Mouse (Mus musculus): ENCODE results near the gene Cdk9. TPM values are rescaled to one million over a fixed set of nuclear protein-coding genes. Genes with fewer than 3 reads are reported as not detected.

The Cdk9 gene
- polyA plus RNA-seq, 1 experiment from 2014 or later: 88.0 TPM

DNA sequence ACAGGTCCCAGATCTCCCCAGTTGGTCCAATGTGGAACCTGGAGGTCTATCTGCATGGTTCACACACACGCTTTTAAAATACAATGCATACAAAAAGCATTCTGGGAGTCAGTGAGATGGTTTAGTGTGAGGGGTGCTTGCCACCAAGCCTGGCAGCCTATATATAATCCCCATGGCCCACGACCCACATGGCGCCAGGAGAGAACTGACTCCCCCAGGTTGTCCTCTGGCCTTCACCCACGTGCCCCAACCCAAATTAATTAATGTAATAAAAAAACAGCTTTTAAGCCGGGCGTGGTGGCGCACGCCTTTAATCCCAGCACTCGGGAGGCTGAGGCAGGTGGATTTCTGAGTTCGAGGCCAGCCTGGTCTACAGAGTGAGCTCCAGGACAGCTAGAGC lies 29.2 kb downstream of the Cdk9 start:
- H3K27ac ChIP-seq (replicated peaks): no peak overlapping the region
- 89% methylated on average over 10 of the region's 10 CpGs for WGBS
- H3K4me1 ChIP-seq: no peaks in the 10 kb centered on the region
- no peak for ATAC-seq (replicated peaks)
- peaks cover 28% of the 10 kb centered on the region; the same call in 1 of the 2 replicates for H3K36me3 ChIP-seq
- no peaks in the 10 kb centered on the region for H3K27me3 ChIP-seq
- no peak overlapping the region for H3K4me3 ChIP-seq
- H3K4me2 ChIP-seq (replicated peaks): no peak overlapping the region
- no peak overlapping the region for H3K9ac ChIP-seq (replicated peaks)
- no peaks in the 10 kb centered on the region for H3K9me3 ChIP-seq

DNA sequence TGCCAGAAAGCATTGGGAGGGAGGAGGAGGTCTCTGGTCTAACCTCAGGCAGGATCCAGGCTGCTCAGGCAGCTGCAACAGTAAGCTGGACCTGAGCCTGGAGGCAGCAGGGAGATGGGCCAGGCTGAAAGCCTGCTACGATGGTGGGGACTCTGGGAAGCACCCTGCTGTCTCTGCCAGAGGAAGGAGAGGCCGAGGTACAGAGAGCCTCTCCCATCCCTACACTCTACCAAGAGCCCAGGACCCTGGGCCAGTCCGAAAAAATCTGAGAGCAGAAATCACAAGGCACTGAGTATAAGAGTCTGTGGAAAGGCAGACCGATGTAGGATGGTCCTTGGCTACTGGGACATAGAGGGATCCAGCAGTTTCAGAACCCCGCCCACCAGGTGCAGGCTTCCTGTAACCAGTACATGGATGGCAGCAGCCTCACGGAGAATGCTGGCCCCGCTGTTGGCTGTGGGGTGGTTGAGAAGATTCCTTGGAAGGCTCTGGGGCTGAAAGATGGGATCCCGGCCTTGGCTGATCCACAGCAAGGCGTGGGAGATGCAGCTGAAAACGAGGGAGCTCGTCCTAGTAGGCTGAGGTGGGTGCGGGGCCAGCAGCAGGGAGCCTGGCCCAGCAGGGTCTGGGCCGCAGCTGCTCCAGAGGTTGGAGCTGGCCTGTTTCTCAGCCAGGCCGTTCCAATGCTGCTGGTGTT lies 30.0 kb downstream of the Cdk9 start:
- Histone ChIP-seq H3K4me2 (replicated peaks) (no peak overlapping the region), H3K27ac (replicated peaks) (no peak overlapping the region), H3K36me3 (peaks cover 28% of the 10 kb centered on the region; the same call in 1 of the 2 replicates), H3K27me3 (no peaks in the 10 kb centered on the region), H3K4me3 (no peak overlapping the region), H3K9ac (replicated peaks) (no peak overlapping the region), H3K4me1 (no peaks in the 10 kb centered on the region), H3K9me3 (no peaks in the 10 kb centered on the region)
- WGBS: 78% methylated on average over 14 of the region's 14 CpGs
- ATAC-seq (replicated peaks): no peak

DNA sequence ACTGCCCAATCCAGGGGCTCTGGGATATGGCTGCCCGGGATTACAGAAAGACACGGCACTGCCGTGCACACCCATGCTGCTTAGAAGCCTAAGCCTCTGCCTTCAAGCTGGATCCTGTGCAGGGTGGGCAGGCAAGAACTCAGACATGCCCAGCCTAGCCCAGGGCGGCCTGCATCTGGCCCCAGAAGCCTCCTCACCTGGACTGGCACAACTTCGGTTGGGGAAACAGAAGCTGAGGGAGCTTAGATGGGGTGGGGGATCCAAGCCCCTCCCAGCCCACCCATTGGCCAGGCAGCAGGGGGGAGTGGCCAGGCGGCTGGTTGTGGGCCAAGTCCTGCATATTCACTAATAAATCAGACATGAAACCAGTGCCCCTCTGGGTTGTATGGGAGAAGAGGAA lies 31.1 kb downstream of the Cdk9 start:
- peaks cover 23% of the 10 kb centered on the region; the same call in 1 of the 2 replicates for H3K36me3 ChIP-seq
- no peak for ATAC-seq (replicated peaks)
- WGBS: 69% methylated on average over 6 of the region's 6 CpGs
- H3K27me3 ChIP-seq: no peaks in the 10 kb centered on the region
- no peaks in the 10 kb centered on the region for H3K9me3 ChIP-seq
- H3K4me2 ChIP-seq (replicated peaks): no peak overlapping the region
- no peak overlapping the region for H3K9ac ChIP-seq (replicated peaks)
- H3K4me3 ChIP-seq: no peak overlapping the region
- no peaks in the 10 kb centered on the region for H3K4me1 ChIP-seq
- H3K27ac ChIP-seq (replicated peaks): no peak overlapping the region

DNA sequence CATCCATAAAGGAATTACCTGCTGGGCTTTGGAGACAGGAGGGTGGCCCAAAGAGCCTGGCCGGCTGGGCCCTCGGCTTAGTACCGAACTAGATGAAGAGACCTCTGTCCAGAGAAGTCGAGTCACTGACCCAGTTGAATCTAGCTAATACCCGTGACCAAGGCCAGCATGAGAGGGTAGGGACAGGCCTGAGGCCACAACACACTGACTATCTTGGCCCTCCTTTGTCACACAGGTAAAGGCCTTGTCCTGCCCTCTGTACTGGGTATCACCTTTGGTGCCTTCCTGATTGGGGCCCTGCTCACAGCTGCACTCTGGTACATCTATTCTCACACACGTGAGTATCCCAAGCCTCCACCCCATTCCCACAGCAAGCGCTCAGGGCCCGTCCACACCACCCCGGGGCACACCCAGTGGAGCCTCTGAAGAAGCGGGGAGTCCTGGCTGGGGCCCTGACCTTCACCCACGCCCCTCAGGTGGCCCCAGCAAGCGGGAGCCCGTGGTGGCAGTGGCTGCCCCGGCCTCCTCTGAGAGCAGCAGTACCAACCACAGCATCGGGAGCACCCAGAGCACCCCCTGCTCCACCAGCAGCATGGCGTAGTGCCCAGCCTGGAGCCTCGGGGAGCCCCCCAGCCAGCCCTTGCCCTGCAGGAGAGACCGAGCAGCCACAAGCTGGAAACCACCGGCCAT lies 31.8 kb downstream of the Cdk9 start:
- H3K9me3 ChIP-seq: no peaks in the 10 kb centered on the region
- WGBS: 91% methylated on average over 19 of the region's 19 CpGs
- no peaks in the 10 kb centered on the region for H3K4me1 ChIP-seq
- no peak; the same call in 1 of the 2 replicates for ATAC-seq (replicated peaks)
- H3K9ac ChIP-seq (replicated peaks): no peak overlapping the region
- H3K4me3 ChIP-seq: no peak overlapping the region
- no peaks in the 10 kb centered on the region for H3K27me3 ChIP-seq
- no peak overlapping the region for H3K27ac ChIP-seq (replicated peaks)
- H3K4me2 ChIP-seq (replicated peaks): no peak overlapping the region
- peaks cover 18% of the 10 kb centered on the region; the same call in 1 of the 2 replicates for H3K36me3 ChIP-seq

DNA sequence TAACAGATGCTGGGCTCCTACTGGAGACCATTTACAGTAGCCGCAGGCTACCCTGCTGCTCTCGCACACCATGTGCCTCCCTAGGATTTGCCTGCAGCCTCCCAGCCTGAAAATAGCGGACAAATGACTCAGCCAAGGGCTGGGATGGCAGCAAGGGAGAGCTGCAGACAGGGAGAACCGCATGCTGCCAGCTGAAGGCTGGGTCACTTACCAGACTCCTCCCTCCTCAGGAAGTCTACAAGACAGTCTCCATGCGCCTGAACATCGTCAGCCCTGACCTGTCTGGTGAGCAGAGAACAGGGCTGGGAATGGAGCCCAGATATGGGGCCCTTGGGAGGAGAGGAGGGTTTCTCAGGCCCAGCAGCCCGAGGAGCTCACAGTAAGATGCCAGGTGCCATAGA lies 32.8 kb downstream of the Cdk9 start:
- Histone ChIP-seq H3K9me3 (no peaks in the 10 kb centered on the region), H3K27me3 (no peaks in the 10 kb centered on the region), H3K9ac (replicated peaks) (no peak overlapping the region), H3K27ac (replicated peaks) (no peak overlapping the region), H3K4me1 (no peaks in the 10 kb centered on the region), H3K36me3 (peaks cover 16% of the 10 kb centered on the region; the same call in 1 of the 2 replicates), H3K4me3 (no peak overlapping the region), H3K4me2 (replicated peaks) (no peak overlapping the region)
- 58% methylated on average over 7 of the region's 7 CpGs for WGBS
- ATAC-seq (replicated peaks): no peak

DNA sequence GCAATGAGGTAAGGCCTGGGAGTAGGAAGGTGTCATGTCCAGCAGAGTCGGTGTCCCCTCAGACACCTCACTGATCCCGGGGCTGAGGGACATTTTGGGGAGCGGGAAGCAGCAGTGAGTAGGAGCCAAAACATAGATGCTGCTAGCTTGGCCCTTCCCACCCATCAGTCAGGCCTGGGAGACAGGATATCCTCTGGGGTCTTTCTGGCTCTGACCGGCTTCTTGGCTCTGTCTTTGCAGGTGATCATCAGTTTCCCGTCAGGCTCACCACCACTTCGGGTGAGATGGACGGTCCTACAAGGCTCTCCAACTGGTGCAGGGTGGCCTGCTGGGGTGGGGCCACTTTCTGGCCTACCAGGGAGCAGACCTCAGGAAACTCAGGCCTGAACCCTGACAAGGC lies 35.2 kb downstream of the Cdk9 start:
- Histone ChIP-seq H3K4me2 (replicated peaks) (no peak overlapping the region), H3K9me3 (no peaks in the 10 kb centered on the region), H3K9ac (replicated peaks) (no peak overlapping the region), H3K36me3 (no peaks in the 10 kb centered on the region), H3K27me3 (no peaks in the 10 kb centered on the region), H3K4me1 (no peaks in the 10 kb centered on the region), H3K27ac (replicated peaks) (no peak overlapping the region), H3K4me3 (no peak overlapping the region)
- no peak for ATAC-seq (replicated peaks)
- WGBS: 96% methylated on average over 7 of the region's 7 CpGs

DNA sequence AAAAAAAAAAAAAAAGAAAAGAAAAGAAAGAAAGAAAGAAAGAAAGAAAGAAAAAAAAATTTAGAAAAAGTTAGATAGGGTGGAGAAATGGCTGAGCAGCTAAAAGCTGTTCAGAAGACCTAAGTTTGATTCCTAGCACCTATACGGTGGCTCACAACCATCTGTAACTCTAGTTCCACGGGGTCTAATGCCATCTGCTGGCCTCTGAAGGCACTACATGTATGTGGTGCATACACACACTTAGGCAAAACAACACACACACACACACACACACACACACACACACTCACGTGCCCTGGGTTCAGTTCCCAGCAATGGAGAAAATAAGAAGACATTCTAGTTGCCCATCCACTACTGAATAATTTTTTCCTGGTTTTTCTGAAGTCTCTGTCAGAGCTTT lies 36.1 kb downstream of the Cdk9 start:
- Histone ChIP-seq H3K4me3 (no peak overlapping the region), H3K27me3 (no peaks in the 10 kb centered on the region), H3K4me1 (no peaks in the 10 kb centered on the region), H3K36me3 (no peaks in the 10 kb centered on the region), H3K27ac (replicated peaks) (no peak overlapping the region), H3K4me2 (replicated peaks) (no peak overlapping the region), H3K9me3 (no peaks in the 10 kb centered on the region), H3K9ac (replicated peaks) (no peak overlapping the region)
- WGBS: 86% methylated on average over 3 of the region's 3 CpGs
- ATAC-seq (replicated peaks): no peak

DNA sequence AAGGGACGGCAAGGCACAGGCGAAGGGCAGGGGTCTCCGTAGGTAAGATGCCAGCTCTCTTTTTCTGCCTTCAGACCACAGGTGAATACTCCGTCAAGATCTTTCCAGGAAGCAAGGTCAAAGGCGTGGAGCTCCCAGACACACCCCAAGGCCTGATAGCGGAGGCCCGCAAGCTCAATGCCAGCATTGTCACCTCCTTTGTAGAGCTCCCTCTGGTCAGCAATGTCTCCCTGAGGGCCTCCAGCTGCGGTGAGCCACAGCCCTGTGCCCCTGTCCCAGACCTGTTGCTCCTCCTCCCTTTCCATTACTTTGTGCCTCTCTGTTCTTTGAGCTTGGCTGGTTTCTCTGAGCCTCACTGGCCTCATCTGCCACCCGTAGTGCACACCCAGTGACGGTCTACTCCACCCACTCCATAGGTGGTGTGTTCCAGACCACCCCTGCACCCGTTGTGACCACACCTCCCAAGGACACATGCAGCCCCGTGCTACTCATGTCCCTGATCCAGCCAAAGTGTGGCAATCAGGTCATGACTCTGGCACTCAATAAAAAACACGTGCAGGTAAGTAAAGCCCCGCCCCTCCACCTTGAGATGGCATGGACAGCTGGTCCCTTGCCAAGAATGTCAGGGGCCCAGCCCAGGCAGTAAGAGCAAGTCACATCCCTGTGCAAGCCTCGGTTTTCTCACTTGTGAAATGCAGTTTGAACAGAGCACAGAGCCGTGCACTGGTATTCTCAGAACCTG lies 39.5 kb downstream of the Cdk9 start:
- no peak overlapping the region for H3K4me2 ChIP-seq (replicated peaks)
- H3K4me1 ChIP-seq: no peaks in the 10 kb centered on the region
- H3K36me3 ChIP-seq: no peaks in the 10 kb centered on the region
- no peak for ATAC-seq (replicated peaks)
- no peak overlapping the region for H3K4me3 ChIP-seq
- H3K27me3 ChIP-seq: no peaks in the 10 kb centered on the region
- WGBS: 82% methylated on average over 16 of the region's 16 CpGs
- H3K27ac ChIP-seq (replicated peaks): no peak overlapping the region
- H3K9me3 ChIP-seq: no peaks in the 10 kb centered on the region
- H3K9ac ChIP-seq (replicated peaks): no peak overlapping the region

DNA sequence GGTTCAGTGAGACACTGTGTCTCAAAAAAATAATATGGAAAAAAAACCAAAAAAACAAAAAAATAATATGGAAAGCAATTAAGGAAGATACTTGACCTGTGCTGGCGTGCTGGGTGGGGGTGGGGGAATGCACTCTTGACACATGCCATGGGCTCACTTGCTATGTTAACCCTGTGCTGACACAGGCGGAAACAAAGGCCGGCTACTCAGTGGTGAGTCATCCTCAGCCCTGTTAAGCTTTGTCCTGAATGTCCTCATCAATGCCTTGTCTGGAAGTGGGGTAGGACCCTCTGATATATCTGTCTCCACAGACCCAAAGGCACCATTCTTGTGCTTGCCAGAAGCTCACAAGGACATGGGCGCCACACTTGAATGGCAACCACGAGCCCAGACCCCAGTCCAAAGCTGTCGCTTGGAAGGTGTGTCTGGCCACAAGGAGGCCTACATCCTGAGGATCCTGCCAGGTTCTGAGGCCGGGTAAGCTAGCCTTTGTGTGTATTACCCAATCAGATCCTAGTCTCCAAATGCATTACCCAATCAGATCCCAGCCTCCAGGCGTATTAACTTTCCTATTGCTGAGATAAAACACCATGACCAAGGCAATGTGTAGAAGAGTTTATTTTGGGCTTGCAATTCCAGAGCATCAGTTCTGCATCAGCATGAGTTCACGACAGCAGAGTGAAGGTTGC lies 40.8 kb downstream of the Cdk9 start:
- ATAC-seq (replicated peaks): no peak
- no peaks in the 10 kb centered on the region for H3K36me3 ChIP-seq
- no peak overlapping the region for H3K27ac ChIP-seq (replicated peaks)
- 71% methylated on average over 9 of the region's 9 CpGs for WGBS
- no peak overlapping the region for H3K9ac ChIP-seq (replicated peaks)
- no peak overlapping the region for H3K4me2 ChIP-seq (replicated peaks)
- no peak overlapping the region for H3K4me3 ChIP-seq
- H3K27me3 ChIP-seq: no peaks in the 10 kb centered on the region
- H3K9me3 ChIP-seq: no peaks in the 10 kb centered on the region
- H3K4me1 ChIP-seq: no peaks in the 10 kb centered on the region

DNA sequence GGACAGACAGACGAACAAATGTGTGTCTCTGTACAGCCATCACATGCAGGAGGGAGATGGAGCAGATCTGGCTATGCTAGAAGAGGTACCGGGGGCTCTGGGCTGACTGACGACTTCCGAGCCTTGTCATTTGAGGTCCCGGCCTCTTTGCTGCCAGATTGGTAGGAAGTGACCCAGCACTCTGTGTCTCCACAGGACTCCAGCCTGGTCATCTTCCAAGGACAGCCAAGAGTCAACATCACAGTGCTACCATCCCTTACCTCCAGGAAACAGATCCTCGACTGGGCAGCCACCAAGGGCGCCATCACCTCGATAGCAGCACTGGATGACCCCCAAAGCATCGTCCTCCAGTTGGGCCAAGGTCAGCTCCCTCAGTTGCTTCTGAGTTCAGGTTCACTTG lies 41.7 kb downstream of the Cdk9 start:
- no peaks in the 10 kb centered on the region for H3K9me3 ChIP-seq
- H3K4me1 ChIP-seq: no peaks in the 10 kb centered on the region
- no peak overlapping the region for H3K4me3 ChIP-seq
- no peaks in the 10 kb centered on the region for H3K36me3 ChIP-seq
- no peak overlapping the region for H3K9ac ChIP-seq (replicated peaks)
- no peak overlapping the region for H3K4me2 ChIP-seq (replicated peaks)
- WGBS: 89% methylated on average over 9 of the region's 9 CpGs
- no peaks in the 10 kb centered on the region for H3K27me3 ChIP-seq
- ATAC-seq (replicated peaks): no peak
- H3K27ac ChIP-seq (replicated peaks): no peak overlapping the region

DNA sequence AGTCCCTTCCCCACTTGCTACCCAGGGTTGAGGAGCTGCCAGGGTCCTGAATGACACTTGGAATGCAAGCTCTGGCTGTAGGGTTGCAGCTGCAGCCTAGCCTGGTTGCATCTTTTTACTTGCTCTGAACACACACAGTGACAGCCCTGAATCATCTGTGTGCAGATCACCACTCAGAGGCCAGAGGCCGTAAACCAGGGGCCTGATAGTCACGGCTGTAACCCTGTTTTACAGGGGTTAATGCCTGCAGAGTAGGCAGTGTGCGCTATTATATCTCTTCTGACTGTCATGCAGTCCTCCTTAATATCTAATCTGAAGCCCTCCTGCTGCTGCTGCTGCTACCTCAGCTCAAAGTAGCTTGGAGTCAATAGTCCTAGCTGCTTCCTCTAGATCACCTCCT lies 43.0 kb downstream of the Cdk9 start:
- Histone ChIP-seq H3K36me3 (no peaks in the 10 kb centered on the region), H3K27ac (replicated peaks) (no peak overlapping the region), H3K4me2 (replicated peaks) (no peak overlapping the region), H3K9me3 (no peaks in the 10 kb centered on the region), H3K4me3 (no peak overlapping the region), H3K9ac (replicated peaks) (no peak overlapping the region), H3K4me1 (no peaks in the 10 kb centered on the region), H3K27me3 (no peaks in the 10 kb centered on the region)
- ATAC-seq (replicated peaks): no peak
- WGBS: 83% methylated on average over 3 of the region's 3 CpGs

DNA sequence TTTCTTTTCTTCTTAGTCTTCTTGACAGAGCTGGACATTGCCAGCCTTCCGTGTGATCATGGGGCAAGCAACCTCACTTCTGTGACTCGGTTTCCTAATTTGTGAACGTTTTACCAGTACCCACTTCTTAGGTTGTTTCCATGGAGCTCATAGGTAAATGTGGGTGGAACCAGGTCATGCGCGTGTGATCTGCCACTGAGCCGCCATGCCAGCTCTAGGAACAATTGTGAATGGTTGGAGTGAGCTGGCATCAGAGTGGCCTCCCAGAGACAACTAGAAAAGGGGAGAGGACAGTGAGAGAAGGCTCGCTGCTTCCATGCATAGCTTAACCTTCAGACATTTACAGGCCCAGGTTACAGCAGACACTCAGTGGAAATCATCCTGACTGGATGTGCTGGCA lies 44.7 kb downstream of the Cdk9 start:
- WGBS: 64% methylated on average over 7 of the region's 7 CpGs
- H3K4me3 ChIP-seq: no peak overlapping the region

More for the DNA sequence above, 44.7 kb downstream of the Cdk9 start:
- ATAC-seq (replicated peaks): no peak
- Histone ChIP-seq H3K36me3 (no peaks in the 10 kb centered on the region), H3K9me3 (no peaks in the 10 kb centered on the region), H3K27me3 (no peaks in the 10 kb centered on the region), H3K4me1 (no peaks in the 10 kb centered on the region), H3K27ac (replicated peaks) (no peak overlapping the region), H3K4me2 (replicated peaks) (no peak overlapping the region), H3K9ac (replicated peaks) (no peak overlapping the region)

All from forebrain, embryonic 15.5 days (tissue).